Mouse (Mus musculus): Measurements from ENCODE around the gene Bbs9. TPM values are rescaled to one million over a fixed set of nuclear protein-coding genes. Genes with fewer than 3 reads are reported as not detected.

The Bbs9 gene
- polyA plus RNA-seq, 1 experiment from 2014 or later, result 20.1 TPM

GRCm38 (mm10) chr9:22870661-22871060, 395.1 kb downstream of the Bbs9 start:
- ATAC-seq, result no peak
- H3K27me3 ChIP-seq, result no peaks in the 10 kb centered on the region
- peaks cover 5% of the 10 kb centered on the region; the same call in 1 of the 2 replicates for H3K4me1 ChIP-seq
- H3K4me2 ChIP-seq, result no peak overlapping the region
- H3K9me3 ChIP-seq (replicated peaks), result no peaks in the 10 kb centered on the region
- no peak overlapping the region for H3K4me3 ChIP-seq
- H3K9ac ChIP-seq, result no peak overlapping the region
- H3K36me3 ChIP-seq (ENCODE audit: poor library complexity, severe bottlenecking), result no peaks in the 10 kb centered on the region
- no peak overlapping the region for H3K27ac ChIP-seq
- 55% methylated on average over 3 of the region's 3 CpGs for WGBS

GRCm38 (mm10) chr9:22875231-22875630, 399.7 kb downstream of the Bbs9 start:
- 55% methylated on average over 1 of the region's 1 CpGs for WGBS
- H3K27me3 ChIP-seq, result no peaks in the 10 kb centered on the region
- no peaks in the 10 kb centered on the region for H3K9me3 ChIP-seq (replicated peaks)
- peaks cover 10% of the 10 kb centered on the region; the same call in 1 of the 2 replicates for H3K4me1 ChIP-seq
- no peaks in the 10 kb centered on the region for H3K36me3 ChIP-seq (ENCODE audit: poor library complexity, severe bottlenecking)
- H3K4me2 ChIP-seq, result no peak overlapping the region
- peak; percentile 89 for ATAC-seq
- no peak overlapping the region for H3K9ac ChIP-seq
- H3K4me3 ChIP-seq, result no peak overlapping the region
- 0 out of 2 replicates have a peak overlapping the region, but pooled peaks have one; percentile 37 for H3K27ac ChIP-seq

GRCm38 (mm10) chr9:22879266-22879665, 403.8 kb downstream of the Bbs9 start:
- H3K4me1 ChIP-seq, result peaks cover 10% of the 10 kb centered on the region; the same call in 1 of the 2 replicates
- no peak overlapping the region for H3K4me3 ChIP-seq
- H3K4me2 ChIP-seq, result no peak overlapping the region
- H3K36me3 ChIP-seq (ENCODE audit: poor library complexity, severe bottlenecking), result no peaks in the 10 kb centered on the region
- 94% methylated on average over 3 of the region's 3 CpGs for WGBS
- no peak for ATAC-seq
- H3K9me3 ChIP-seq (replicated peaks), result no peaks in the 10 kb centered on the region
- no peaks in the 10 kb centered on the region for H3K27me3 ChIP-seq
- H3K27ac ChIP-seq, result no peak overlapping the region
- no peak overlapping the region for H3K9ac ChIP-seq

- Histone ChIP-seq H3K27ac (no peak overlapping the region), H3K36me3 (ENCODE audit: poor library complexity, severe bottlenecking) (no peaks in the 10 kb centered on the region), H3K4me1 (no peaks in the 10 kb centered on the region), H3K4me3 (no peak overlapping the region), H3K27me3 (no peaks in the 10 kb centered on the region), H3K4me2 (no peak overlapping the region), H3K9me3 (replicated peaks) (no peaks in the 10 kb centered on the region), H3K9ac (no peak overlapping the region)
- no peak for ATAC-seq
- WGBS, result 82% methylated on average over 4 of the region's 4 CpGs
Observed at GRCm38 (mm10) chr9:22886351-22886750, 410.8 kb downstream of the Bbs9 start.

- Histone ChIP-seq H3K4me3 (no peak overlapping the region), H3K4me2 (no peak overlapping the region), H3K4me1 (no peaks in the 10 kb centered on the region), H3K9me3 (replicated peaks) (no peaks in the 10 kb centered on the region), H3K9ac (no peak overlapping the region), H3K27ac (no peak overlapping the region), H3K36me3 (ENCODE audit: poor library complexity, severe bottlenecking) (no peaks in the 10 kb centered on the region), H3K27me3 (no peaks in the 10 kb centered on the region)
- no peak for ATAC-seq
- WGBS, result 83% methylated on average over 3 of the region's 3 CpGs
Observed at GRCm38 (mm10) chr9:22905434-22905833, 429.9 kb downstream of the Bbs9 start.

GRCm38 (mm10) chr9:22916808-22917207, 441.3 kb downstream of the Bbs9 start:
- Histone ChIP-seq H3K4me1 (no peaks in the 10 kb centered on the region), H3K36me3 (ENCODE audit: poor library complexity, severe bottlenecking) (no peaks in the 10 kb centered on the region), H3K4me3 (no peak overlapping the region), H3K27ac (no peak overlapping the region), H3K27me3 (no peaks in the 10 kb centered on the region), H3K9me3 (replicated peaks) (no peaks in the 10 kb centered on the region), H3K9ac (no peak overlapping the region), H3K4me2 (no peak overlapping the region)
- no peak for ATAC-seq

- Histone ChIP-seq H3K27ac (no peak overlapping the region), H3K9me3 (replicated peaks) (no peaks in the 10 kb centered on the region), H3K4me2 (no peak overlapping the region), H3K36me3 (ENCODE audit: poor library complexity, severe bottlenecking) (no peaks in the 10 kb centered on the region), H3K4me3 (no peak overlapping the region), H3K9ac (no peak overlapping the region), H3K27me3 (no peaks in the 10 kb centered on the region), H3K4me1 (no peaks in the 10 kb centered on the region)
- ATAC-seq, result no peak
Observed at GRCm38 (mm10) chr9:22935645-22936044, 460.1 kb downstream of the Bbs9 start.

Other genes starting within 250 kb of the Bbs9 start
- 10.4 and 10.7 TPM in 2 replicates for gene Zfp599, start 215.8 kb upstream of the Bbs9 start, polyA plus RNA-seq (2015; fragmentation: Nextera tagmentation; extraction: Ambion mirVana)
- gene Zfp810, start 168.1 kb upstream of the Bbs9 start, polyA plus RNA-seq (2015; fragmentation: Nextera tagmentation; extraction: Ambion mirVana), result 32.9 and 33.8 TPM in 2 replicates
- 22.7 and 23.1 TPM in 2 replicates for gene Anln, start 86.5 kb upstream of the Bbs9 start, polyA plus RNA-seq (2015; fragmentation: Nextera tagmentation; extraction: Ambion mirVana)
- gene 9530077C05Rik, start 64.2 kb upstream of the Bbs9 start, polyA plus RNA-seq (2015; fragmentation: Nextera tagmentation; extraction: Ambion mirVana), result 8.6 and 9.8 TPM in 2 replicates
- not detected in 2 replicates for gene Gm17545, start 21.4 kb upstream of the Bbs9 start, polyA plus RNA-seq (2015; fragmentation: Nextera tagmentation; extraction: Ambion mirVana)
- gene Rp9, start 6.0 kb upstream of the Bbs9 start, polyA plus RNA-seq (2015; fragmentation: Nextera tagmentation; extraction: Ambion mirVana), result 61.2 and 66.2 TPM in 2 replicates

Data from forebrain, embryonic 13.5 days (tissue).